Mouse (Mus musculus) brain, embryonic 14.5 days (tissue): Measurements from ENCODE around the gene Stambp.

Experiments used
- CTCF ChIP-seq: fragments of 200-500 bp; IDR thresholded peaks from 2 replicates; pipeline ENCODE4 v1.5.1; 2012; ENCODE audit warnings: inconsistent platforms, mild to moderate bottlenecking, moderate library complexity, borderline replicate concordance; ENCODE audit not compliant: insufficient read depth, insufficient read length; ENCODE audit errors: extremely low read depth
- POLR2A ChIP-seq: fragments of 200-500 bp; IDR thresholded peaks from 2 replicates; pipeline ENCODE4 v1.6.1; 2012; ENCODE audit warnings: mild to moderate bottlenecking, inconsistent platforms, borderline replicate concordance; ENCODE audit not compliant: poor library complexity, insufficient read depth, insufficient read length, severe bottlenecking; ENCODE audit errors: extremely low read depth

DNA sequence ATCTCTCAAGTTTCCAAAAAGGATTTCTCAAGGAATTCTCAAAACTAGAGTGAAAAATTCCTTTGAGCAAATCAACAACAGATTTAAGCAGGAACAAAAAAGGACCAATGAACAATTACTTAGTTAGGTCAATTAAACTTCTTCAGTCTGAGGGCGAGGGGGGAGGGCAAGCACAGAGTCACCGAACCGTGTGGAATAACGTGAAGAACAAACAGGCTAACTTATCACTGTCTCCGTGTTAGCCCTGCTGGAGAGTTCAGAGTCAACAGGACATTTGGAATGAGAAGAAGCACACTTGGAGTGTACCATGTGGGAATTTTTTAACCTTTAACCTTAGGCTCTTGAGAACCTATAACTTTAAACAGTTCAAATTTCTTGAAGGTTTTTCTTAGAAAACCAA, 24.2 kb downstream of the Stambp start:
- TF ChIP-seq POLR2A (no peak), CTCF (no peak)
